Mouse (Mus musculus) midbrain, embryonic 16.5 days (tissue): ENCODE measurements around the gene Erbin. TPM values are rescaled to one million over a fixed set of nuclear protein-coding genes. Genes with fewer than 3 reads are reported as not detected.

Experiments
- ATAC-seq: fragments of 200-750 bp; cut with Nextera tagmentation; 2 replicates; pipeline ENCODE4 v1.8.0; 2017; ENCODE audit warnings: moderate TSS enrichment
- H3K27ac ChIP-seq: fragments of 300-500 bp; sonication (generic); 2 replicates; pipeline ENCODE4 v1.5.1; 2014; ENCODE audit warnings: mild to moderate bottlenecking, low read length, mixed read lengths
- H3K27me3 ChIP-seq: fragments of 300-500 bp; sonication (generic); 2 replicates; pipeline ENCODE4 v1.6.1; 2014; ENCODE audit warnings: low read depth, low read length, mixed read lengths; ENCODE audit not compliant: control insufficient read depth, insufficient read depth
- H3K36me3 ChIP-seq: fragments of 300-500 bp; sonication (generic); 2 replicates; pipeline ENCODE4 v1.6.1; 2014; ENCODE audit warnings: mild to moderate bottlenecking, low read length, moderate library complexity, mixed read lengths; ENCODE audit not compliant: control insufficient read depth, insufficient read depth
- H3K4me1 ChIP-seq: fragments of 300-500 bp; sonication (generic); 2 replicates; pipeline ENCODE4 v1.6.1; 2014; ENCODE audit warnings: mild to moderate bottlenecking, low read length, mixed read lengths; ENCODE audit not compliant: control insufficient read depth, insufficient read depth
- H3K4me2 ChIP-seq: fragments of 300-500 bp; sonication (generic); 2 replicates; pipeline ENCODE4 v1.6.1; 2014; ENCODE audit warnings: mild to moderate bottlenecking, low read length, mixed read lengths
- H3K4me3 ChIP-seq: fragments of 300-500 bp; sonication (generic); 2 replicates; pipeline ENCODE4 v1.5.1; 2014; ENCODE audit warnings: low read depth, mild to moderate bottlenecking, low read length, moderate library complexity, mixed read lengths
- H3K9ac ChIP-seq: fragments of 300-500 bp; sonication (generic); 2 replicates; pipeline ENCODE4 v1.6.1; 2014; ENCODE audit warnings: low read depth, low read length, mixed read lengths
- H3K9me3 ChIP-seq: fragments of 300-500 bp; sonication (generic); replicated peaks from 2 replicates; pipeline ENCODE4 v1.6.1; 2014; ENCODE audit warnings: mild to moderate bottlenecking, low read length, mixed read lengths; ENCODE audit not compliant: control insufficient read depth, poor library complexity, severe bottlenecking
- WGBS: fragments of 180-500 bp; shearing (Covaris S2); extraction: QIAGEN DNeasy Blood & Tissue Kit; methylation state at CpG from one replicate; pipeline ENCODE4 v1.1.7; 2014; 5-methylcytosine and 5-hydroxymethylcytosine counted together
- polyA plus RNA-seq: library from polyadenylated mRNA; unstranded; fragments of >200 nt; fragmentation: Nextera tagmentation; extraction: Ambion mirVana; gene quantifications from 2 replicates; pipeline ENCODE4 v1.2.1, GENCODE M21; 2015

Erbin gene
- polyA plus RNA-seq, 1 experiment from 2014 or later = 6.3 TPM

DNA sequence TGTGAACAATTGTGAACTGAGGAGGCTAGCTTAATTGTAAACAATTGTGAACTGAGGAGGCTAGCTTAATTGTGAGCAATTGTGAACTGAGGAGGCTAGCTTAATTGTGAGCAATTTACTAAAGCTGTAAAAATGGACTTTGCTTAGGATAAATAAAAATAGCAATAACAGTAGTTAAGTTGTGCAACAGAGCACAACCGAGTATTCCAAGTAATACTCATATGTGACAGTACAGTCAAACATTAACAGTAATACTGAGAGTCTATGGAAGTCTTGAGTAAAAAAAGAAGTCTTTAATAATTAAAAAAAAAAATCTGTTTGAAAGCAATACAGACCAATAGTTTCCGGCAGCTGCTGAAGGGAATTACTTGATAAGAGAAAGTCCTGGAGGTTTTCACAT lies 61.3 kb downstream of the Erbin start:
- WGBS = 94% methylated on average over 2 of the region's 2 CpGs
- ATAC-seq = no peak

DNA sequence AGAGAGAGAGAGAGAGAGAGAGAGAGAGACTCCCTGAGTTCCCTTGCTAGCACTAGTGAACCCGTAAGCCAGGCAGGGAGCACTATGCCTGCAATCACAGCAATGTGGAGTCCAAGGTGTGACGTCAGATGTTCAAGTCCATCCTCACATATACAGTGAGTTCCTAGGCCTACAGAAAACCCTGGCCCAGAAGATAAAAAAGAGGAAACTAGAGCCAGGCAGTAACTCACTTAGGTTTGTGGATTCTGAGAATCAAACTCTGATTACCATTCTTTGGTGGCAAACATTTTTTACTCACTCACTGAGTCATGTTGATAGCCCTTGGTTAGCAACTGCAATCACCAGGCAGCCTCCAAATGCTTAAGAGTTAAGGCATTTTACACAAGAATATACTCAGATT lies 72.7 kb downstream of the Erbin start:
- no peak overlapping the region for H3K27ac ChIP-seq
- no peak overlapping the region for H3K9ac ChIP-seq
- H3K4me2 ChIP-seq = no peak overlapping the region
- WGBS = 94% methylated on average over 2 of the region's 2 CpGs
- H3K9me3 ChIP-seq = no peaks in the 10 kb centered on the region
- H3K4me3 ChIP-seq = no peak overlapping the region
- no peaks in the 10 kb centered on the region for H3K27me3 ChIP-seq
- H3K36me3 ChIP-seq = no peaks in the 10 kb centered on the region; the same call in 1 of the 2 replicates
- no peaks in the 10 kb centered on the region for H3K4me1 ChIP-seq
- no peak for ATAC-seq

More for the DNA sequence above, 61.3 kb downstream of the Erbin start:
- no peak overlapping the region for H3K9ac ChIP-seq
- no peak overlapping the region for H3K4me2 ChIP-seq
- H3K27ac ChIP-seq = no peak overlapping the region
- H3K9me3 ChIP-seq = no peaks in the 10 kb centered on the region
- no peak overlapping the region for H3K4me3 ChIP-seq
- H3K36me3 ChIP-seq = peaks cover 7% of the 10 kb centered on the region; the same call in 1 of the 2 replicates
- H3K4me1 ChIP-seq = no peaks in the 10 kb centered on the region
- H3K27me3 ChIP-seq = no peaks in the 10 kb centered on the region

DNA sequence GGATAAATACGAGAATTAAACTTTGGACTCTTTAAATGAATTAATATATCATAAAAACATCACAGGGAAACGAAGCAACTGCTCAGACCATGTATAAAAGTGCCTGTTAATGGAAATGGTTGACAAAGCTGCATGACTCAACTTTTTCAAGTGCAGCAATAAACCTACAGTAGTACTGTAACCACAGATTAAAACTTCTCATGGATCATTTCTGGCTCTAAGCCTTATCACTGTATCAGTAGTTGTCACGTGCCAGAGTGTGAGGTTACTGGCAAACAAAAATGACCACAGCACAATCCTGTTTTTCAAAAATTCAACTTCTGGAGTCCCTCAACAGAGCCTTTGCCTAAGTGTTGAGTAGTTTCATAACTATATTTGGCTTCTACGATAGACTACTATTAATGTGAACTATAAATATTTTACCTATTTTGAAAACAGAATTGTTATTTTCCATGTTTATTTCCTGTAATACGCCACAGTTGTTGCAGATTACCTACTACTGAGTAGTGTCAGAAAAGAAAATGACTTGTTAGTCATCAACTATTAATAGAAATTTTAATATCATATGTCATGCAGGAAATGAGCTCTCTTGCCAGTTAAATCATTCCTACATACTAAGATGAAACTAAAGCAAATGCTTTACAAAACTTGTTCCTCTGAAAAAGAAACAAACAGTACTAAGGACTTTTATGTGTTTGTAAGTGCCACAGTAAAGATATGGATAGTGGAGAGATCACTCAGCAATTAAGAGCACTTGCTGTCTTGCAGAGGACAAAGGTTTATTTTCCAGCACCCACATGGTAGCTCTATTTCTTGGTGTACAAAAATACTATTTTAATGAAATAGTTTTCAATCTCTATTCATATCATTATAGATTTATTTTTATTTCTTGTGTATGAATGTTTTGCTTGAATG lies 78.8 kb downstream of the Erbin start:
- Histone ChIP-seq H3K9me3 (no peaks in the 10 kb centered on the region), H3K27ac (no peak overlapping the region), H3K9ac (no peak overlapping the region), H3K4me2 (no peak overlapping the region), H3K4me1 (no peaks in the 10 kb centered on the region), H3K36me3 (peaks cover 19% of the 10 kb centered on the region), H3K4me3 (no peak overlapping the region), H3K27me3 (no peaks in the 10 kb centered on the region)
- no peak for ATAC-seq
- 96% methylated on average over 5 of the region's 5 CpGs for whole genome bisulfite sequencing

DNA sequence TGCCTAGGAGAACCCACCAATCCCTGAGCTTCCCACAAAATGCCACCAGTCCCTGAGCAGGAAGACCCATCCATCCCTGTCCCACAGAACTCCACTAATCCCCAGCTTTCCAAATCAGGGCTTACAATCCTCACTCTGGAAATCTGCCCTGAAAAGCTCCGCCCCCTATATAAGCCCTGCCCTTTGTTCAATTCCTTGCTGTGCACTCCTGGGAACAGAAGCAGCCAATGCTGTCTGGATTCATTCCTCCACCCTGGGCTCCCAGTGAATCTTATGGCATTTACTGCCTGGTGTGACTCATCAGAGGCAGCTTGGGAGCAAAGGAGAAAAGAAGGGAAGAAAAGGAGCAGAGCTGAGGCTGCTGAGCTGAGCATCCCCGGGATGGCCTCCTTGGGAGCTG lies 81.7 kb downstream of the Erbin start:
- ATAC-seq = no peak
- H3K9me3 ChIP-seq = no peaks in the 10 kb centered on the region
- H3K9ac ChIP-seq = no peak overlapping the region
- H3K4me1 ChIP-seq = no peaks in the 10 kb centered on the region
- peaks cover 26% of the 10 kb centered on the region for H3K36me3 ChIP-seq
- H3K4me3 ChIP-seq = no peak overlapping the region
- no peak overlapping the region for H3K27ac ChIP-seq
- no peak overlapping the region for H3K4me2 ChIP-seq
- WGBS = 60% methylated on average over 2 of the region's 2 CpGs
- no peaks in the 10 kb centered on the region for H3K27me3 ChIP-seq

DNA sequence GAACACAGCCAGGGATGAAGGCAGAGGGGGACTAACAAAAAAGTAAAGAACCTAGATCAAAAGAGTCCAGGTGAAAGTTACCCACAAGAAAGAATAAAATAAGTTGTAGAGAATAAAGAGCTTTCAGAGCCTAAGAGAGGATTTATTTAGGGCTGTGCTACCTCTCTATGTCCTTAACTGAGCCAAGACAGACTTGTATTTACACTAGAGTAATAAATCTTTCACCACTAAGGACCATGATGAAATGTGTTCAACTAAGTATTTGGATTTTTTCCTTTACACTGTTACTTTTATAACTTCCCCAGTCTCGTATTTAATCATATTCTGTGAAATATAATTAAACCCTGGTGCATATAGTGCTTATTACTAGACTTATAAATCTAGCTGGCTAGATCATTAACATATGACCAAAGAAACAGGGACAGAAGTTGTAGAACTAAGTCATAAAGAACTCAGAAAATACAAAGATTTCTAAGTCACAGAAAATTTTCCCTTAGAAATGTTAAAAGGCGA lies 90.6 kb downstream of the Erbin start:
- no peak overlapping the region for H3K4me2 ChIP-seq
- H3K9ac ChIP-seq = no peak overlapping the region
- no peaks in the 10 kb centered on the region for H3K9me3 ChIP-seq
- no peak overlapping the region for H3K27ac ChIP-seq
- H3K4me3 ChIP-seq = no peak overlapping the region
- WGBS = 94% methylated on average over 2 of the region's 2 CpGs
- no peaks in the 10 kb centered on the region for H3K27me3 ChIP-seq
- peaks cover 10% of the 10 kb centered on the region; the same call in 1 of the 2 replicates for H3K36me3 ChIP-seq
- H3K4me1 ChIP-seq = no peaks in the 10 kb centered on the region
- no peak for ATAC-seq

DNA sequence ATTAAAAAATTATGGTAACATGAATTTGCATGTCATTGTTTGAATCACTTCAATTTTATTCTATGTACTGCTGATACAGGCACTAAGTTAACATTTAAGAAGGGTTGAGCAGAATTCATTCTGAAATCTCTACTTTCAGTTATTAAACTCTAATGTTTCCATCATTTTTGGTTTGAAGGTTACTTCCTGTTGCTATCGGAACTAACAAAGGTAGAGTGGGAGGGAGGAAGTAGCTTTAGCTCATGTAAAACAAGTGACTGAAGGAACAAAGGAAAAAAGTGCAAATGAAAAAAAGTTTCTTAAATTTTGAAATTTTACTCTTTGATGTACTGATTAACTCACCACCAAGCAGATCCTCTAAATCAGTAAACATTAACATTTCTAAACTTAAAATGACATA lies 98.0 kb downstream of the Erbin start:
- H3K9ac ChIP-seq = no peak overlapping the region
- 97% methylated on average over 1 of the region's 1 CpGs for WGBS
- no peaks in the 10 kb centered on the region for H3K9me3 ChIP-seq
- no peaks in the 10 kb centered on the region for H3K27me3 ChIP-seq
- ATAC-seq = no peak
- H3K27ac ChIP-seq = no peak overlapping the region
- no peaks in the 10 kb centered on the region for H3K4me1 ChIP-seq
- peaks cover 2% of the 10 kb centered on the region; the same call in 1 of the 2 replicates for H3K36me3 ChIP-seq
- no peak overlapping the region for H3K4me3 ChIP-seq
- H3K4me2 ChIP-seq = no peak overlapping the region

DNA sequence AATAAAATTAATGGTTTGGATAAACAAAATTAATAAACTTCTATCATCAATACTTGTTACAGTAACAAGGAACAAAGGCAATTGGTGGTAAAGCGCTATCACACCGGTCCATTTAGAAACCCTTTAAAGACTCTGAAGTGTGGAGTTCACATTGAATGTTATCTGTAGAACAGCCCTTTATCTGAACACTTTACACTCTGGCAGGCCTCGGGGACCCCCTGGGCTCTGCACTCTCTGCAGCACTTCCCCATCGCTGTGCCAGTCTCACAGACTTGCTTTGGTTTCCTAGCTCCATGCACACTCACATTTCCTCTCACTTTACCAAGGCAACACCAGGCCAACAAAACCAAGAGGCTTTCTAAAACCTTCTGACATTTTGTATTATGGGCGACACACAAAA lies 100.9 kb downstream of the Erbin start:
- Histone ChIP-seq H3K4me1 (no peaks in the 10 kb centered on the region), H3K9me3 (no peaks in the 10 kb centered on the region), H3K27ac (no peak overlapping the region), H3K27me3 (no peaks in the 10 kb centered on the region), H3K36me3 (no peaks in the 10 kb centered on the region; the same call in 1 of the 2 replicates), H3K4me2 (no peak overlapping the region), H3K9ac (no peak overlapping the region), H3K4me3 (no peak overlapping the region)
- ATAC-seq = no peak
- WGBS = 80% methylated on average over 5 of the region's 5 CpGs

DNA sequence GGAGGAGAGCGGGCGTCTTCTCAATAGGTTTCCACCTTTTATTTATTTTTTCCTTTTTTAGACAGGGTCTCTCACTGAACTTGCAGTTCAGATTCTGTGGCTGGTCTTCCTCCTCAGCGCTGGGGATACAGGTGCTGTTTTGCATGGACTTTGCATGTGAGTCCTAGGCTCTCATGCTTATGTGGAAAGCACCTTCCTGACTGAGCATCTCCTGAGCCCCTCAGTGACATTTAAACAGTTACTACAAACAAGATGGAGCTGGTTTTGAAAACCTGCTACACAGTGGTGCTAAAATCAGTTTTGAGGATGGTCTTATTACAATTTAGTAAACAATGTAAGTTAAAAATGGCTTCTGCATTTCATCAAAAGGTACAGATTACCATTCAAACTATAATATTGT lies 102.4 kb downstream of the Erbin start:
- Histone ChIP-seq H3K4me1 (no peaks in the 10 kb centered on the region), H3K27me3 (no peaks in the 10 kb centered on the region), H3K27ac (no peak overlapping the region), H3K4me2 (no peak overlapping the region), H3K9me3 (no peaks in the 10 kb centered on the region), H3K4me3 (no peak overlapping the region), H3K9ac (no peak overlapping the region), H3K36me3 (no peaks in the 10 kb centered on the region; the same call in 1 of the 2 replicates)
- WGBS = 89% methylated on average over 3 of the region's 3 CpGs
- ATAC-seq = no peak

DNA sequence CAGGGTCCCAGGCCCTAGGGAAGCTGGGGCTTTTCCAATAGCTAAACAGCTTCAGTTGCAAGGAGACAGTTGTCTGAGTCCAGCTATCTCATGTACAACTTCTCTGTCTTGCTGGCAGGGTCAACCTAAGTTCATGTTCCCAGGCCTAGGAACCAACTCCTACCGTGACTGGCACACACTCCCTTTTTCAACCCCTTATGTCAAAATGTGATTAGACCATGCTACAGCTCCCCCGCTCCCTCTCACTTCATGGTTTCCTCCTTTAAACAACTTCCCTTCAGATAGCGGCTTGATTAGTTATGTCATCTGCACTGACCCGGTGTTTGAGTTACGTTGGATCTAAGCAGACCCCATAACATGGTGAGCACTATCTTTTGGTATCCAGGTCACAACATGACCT lies 112.8 kb downstream of the Erbin start:
- ATAC-seq = no peak
- Histone ChIP-seq H3K27me3 (no peaks in the 10 kb centered on the region), H3K9me3 (no peaks in the 10 kb centered on the region), H3K36me3 (no peaks in the 10 kb centered on the region), H3K27ac (no peak overlapping the region), H3K4me3 (no peak overlapping the region), H3K4me1 (peaks cover 3% of the 10 kb centered on the region; the same call in 1 of the 2 replicates), H3K9ac (no peak overlapping the region), H3K4me2 (no peak overlapping the region)
- 90% methylated on average over 5 of the region's 5 CpGs for WGBS
